Mouse (Mus musculus): Measurements from ENCODE around the gene Nhsl2. TPM values are rescaled to one million over a fixed set of nuclear protein-coding genes. Genes with fewer than 3 reads are reported as not detected.
A peak's percentile ranks its signal among the peaks of the same experiment; 100 is the strongest.

The Nhsl2 gene
- total and polyA plus RNA-seq, 2 experiments from 2014 or later, result 4.0 to 15.8 TPM

DNA sequence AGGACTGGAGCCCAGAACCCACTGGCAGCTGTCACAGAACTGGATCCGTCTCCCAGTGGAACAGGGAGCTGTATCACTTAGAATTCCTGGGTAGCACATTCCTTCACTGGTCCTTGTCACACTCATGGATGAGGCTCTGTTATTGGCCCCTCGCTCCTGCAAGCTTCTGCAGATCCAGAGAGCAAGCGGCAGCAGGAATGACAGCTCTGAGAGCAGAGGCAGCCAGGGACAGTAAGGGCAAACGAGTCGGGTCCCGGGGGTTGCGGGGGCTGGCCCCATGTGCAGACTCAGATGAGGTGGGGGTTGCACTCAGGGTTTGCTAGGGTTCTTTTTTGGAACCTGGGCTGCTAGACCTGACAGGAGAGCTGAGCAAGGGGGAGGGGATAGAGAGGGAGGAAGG, 155.2 kb downstream of the Nhsl2 start:
- no peak for TF ChIP-seq CTCF (IDR thresholded peaks at IDR 0.05; ENCODE audit: low read depth)
- H3K4me2 ChIP-seq (ENCODE audit: low read depth), result peak overlapping the region; percentile 53
- no peaks in the 10 kb centered on the region for H3K36me3 ChIP-seq (ENCODE audit: insufficient read depth)
- WGBS, result 21% methylated on average over 7 of the region's 7 CpGs
- H3K9me3 ChIP-seq (ENCODE audit: low read length), result no peaks in the 10 kb centered on the region
- H3K27ac ChIP-seq (ENCODE audit: low read depth, low read length), result peak overlapping the region; percentile 35; the same call in 1 of the 2 replicates
- no peaks in the 10 kb centered on the region for H3K27me3 ChIP-seq (ENCODE audit: insufficient read depth, low read length)
- DNase-seq, result no peak
- peak overlapping the region; percentile 32 for H3K4me3 ChIP-seq (ENCODE audit: low read depth, low read length)
- H3K9ac ChIP-seq, result peak overlapping the region; percentile 40
- H3K4me1 ChIP-seq (ENCODE audit: insufficient read depth), result no peaks in the 10 kb centered on the region
- ATAC-seq, result no peak

DNA sequence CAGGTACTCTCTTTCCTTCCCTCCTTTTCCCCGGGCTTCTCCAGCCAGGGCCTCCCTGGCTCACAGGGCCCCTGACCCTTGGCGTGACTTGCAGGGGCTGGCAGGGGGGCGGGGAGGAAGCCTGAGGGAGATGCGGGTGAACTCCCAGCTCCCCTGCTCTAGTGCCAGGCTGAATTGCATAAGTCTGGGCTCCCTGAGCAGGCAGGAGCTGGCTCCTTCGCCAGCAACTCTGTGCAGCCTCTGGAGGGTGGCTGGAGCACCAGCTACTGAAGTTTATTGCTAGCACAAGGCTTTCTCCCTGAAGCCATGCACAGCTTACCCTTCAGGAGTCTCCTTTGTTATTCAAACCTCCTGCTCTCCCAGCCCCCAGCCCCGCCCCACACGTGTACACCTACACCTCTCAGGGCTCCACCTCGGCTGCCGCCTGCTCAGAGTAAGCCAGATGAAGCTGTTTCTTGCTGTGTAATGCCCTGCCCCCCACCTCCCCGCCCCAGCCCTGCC, 156.0 kb downstream of the Nhsl2 start:
- Histone ChIP-seq H3K27me3 (ENCODE audit: insufficient read depth, low read length) (no peaks in the 10 kb centered on the region), H3K9me3 (ENCODE audit: low read length) (no peaks in the 10 kb centered on the region), H3K36me3 (ENCODE audit: insufficient read depth) (no peaks in the 10 kb centered on the region), H3K4me3 (ENCODE audit: low read depth, low read length) (peak overlapping the region; percentile 32), H3K4me2 (ENCODE audit: low read depth) (peak overlapping the region; percentile 53), H3K9ac (peak overlapping the region; percentile 28; the same call in 1 of the 2 replicates), H3K4me1 (ENCODE audit: insufficient read depth) (no peaks in the 10 kb centered on the region), H3K27ac (ENCODE audit: low read depth, low read length) (no peak overlapping the region)
- no peak for DNase-seq
- no peak for TF ChIP-seq CTCF (IDR thresholded peaks at IDR 0.05; ENCODE audit: low read depth)
- 20% methylated on average over 9 of the region's 10 CpGs for WGBS
- no peak for ATAC-seq

DNA sequence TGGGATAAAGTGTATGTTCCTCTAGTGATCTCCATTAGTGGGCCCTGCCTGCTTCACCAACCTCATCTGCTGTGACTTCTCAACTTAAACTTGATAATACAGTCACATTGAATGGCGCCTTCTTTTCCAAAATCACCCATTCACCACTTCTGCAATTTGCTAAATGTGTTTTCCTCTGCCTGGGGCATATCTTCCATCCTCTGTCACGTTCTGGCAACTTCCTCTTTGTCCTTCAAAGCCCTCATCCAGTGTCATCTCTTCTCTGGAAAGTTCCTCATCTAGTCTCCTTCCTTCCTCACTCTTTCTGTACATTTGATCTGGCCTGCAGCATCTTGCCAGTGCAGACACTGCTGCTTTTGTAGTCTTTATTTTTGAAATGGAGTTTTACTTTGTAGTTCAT, 158.8 kb downstream of the Nhsl2 start:
- Histone ChIP-seq H3K36me3 (ENCODE audit: insufficient read depth) (no peaks in the 10 kb centered on the region), H3K27ac (ENCODE audit: low read depth, low read length) (no peak overlapping the region), H3K4me3 (ENCODE audit: low read depth, low read length) (no peak overlapping the region), H3K4me1 (ENCODE audit: insufficient read depth) (no peaks in the 10 kb centered on the region), H3K9me3 (ENCODE audit: low read length) (no peaks in the 10 kb centered on the region), H3K27me3 (ENCODE audit: insufficient read depth, low read length) (no peaks in the 10 kb centered on the region), H3K9ac (no peak overlapping the region), H3K4me2 (ENCODE audit: low read depth) (no peak overlapping the region)
- 72% methylated on average over 2 of the region's 2 CpGs for WGBS
- DNase-seq (no peak), ATAC-seq (no peak)
- no peak for TF ChIP-seq CTCF (IDR thresholded peaks at IDR 0.05; ENCODE audit: low read depth)

DNA sequence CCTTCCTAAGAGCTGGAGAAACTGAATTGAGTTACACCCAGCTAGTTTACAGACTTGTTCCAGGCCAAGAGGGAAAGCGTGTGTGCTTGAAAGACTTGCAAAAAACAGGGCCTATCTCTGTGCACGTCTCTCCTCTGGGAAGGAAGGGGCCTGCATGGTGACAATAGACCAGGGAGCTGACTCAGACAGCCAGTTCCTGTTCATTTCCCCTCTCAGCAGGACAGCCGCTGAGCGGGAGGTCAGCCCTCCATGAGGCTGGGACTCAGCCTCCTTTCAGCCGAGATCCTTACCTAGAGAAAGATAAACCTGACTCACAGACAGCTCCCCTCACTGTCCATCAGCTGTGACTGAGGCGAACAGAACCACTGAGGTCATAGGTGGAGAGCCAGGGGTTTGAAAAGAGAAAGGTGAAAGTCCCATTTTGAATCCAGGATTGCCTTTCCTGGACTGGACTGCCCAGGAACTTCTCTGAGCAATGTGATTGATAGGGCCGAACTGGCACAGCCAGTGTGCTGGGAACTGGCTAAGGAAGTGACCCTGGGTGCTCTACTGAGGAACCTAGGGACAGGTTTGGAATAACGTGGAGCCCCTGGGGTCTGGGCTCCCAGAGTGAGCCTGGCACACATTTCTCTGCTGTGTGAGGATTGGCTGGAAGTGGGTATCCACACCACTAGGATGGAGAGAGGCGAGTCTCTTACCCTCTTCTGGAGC, 168.2 kb downstream of the Nhsl2 start:
- ATAC-seq (no peak), DNase-seq (no peak)
- Histone ChIP-seq H3K27ac (ENCODE audit: low read depth, low read length) (no peak overlapping the region), H3K36me3 (ENCODE audit: insufficient read depth) (no peaks in the 10 kb centered on the region), H3K9me3 (ENCODE audit: low read length) (no peaks in the 10 kb centered on the region), H3K9ac (no peak overlapping the region), H3K4me1 (ENCODE audit: insufficient read depth) (no peaks in the 10 kb centered on the region), H3K4me2 (ENCODE audit: low read depth) (no peak overlapping the region), H3K4me3 (ENCODE audit: low read depth, low read length) (no peak overlapping the region), H3K27me3 (ENCODE audit: insufficient read depth, low read length) (no peaks in the 10 kb centered on the region)
- TF ChIP-seq CTCF (IDR thresholded peaks at IDR 0.05; ENCODE audit: low read depth), result no peak
- 50% methylated on average over 9 of the region's 9 CpGs for WGBS

DNA sequence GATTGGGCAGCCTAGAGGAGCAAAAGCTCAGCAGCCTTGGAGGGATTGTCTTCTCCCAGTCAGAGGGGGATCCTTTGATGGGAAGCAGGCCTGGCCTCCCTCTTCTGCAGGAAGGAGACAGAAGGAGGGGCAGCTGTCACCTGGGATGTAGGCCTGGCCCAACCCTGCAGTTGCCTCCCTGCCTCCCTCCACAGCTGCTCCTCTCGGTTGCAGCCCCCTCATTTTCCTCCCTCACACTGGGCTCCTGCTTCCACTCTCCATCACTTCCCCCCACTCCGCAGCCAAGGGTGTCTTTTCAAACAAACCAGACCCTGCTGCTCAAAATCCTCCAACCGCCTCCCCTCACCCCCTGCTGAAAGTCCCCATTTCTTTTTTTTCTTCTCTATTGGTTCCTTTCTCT, 169.7 kb downstream of the Nhsl2 start:
- Histone ChIP-seq H3K9ac (no peak overlapping the region), H3K4me3 (ENCODE audit: low read depth, low read length) (no peak overlapping the region), H3K27me3 (ENCODE audit: insufficient read depth, low read length) (no peaks in the 10 kb centered on the region), H3K4me2 (ENCODE audit: low read depth) (no peak overlapping the region), H3K36me3 (ENCODE audit: insufficient read depth) (no peaks in the 10 kb centered on the region), H3K27ac (ENCODE audit: low read depth, low read length) (no peak overlapping the region), H3K4me1 (ENCODE audit: insufficient read depth) (no peaks in the 10 kb centered on the region), H3K9me3 (ENCODE audit: low read length) (no peaks in the 10 kb centered on the region)
- DNase-seq (no peak), ATAC-seq (no peak)
- 59% methylated on average over 3 of the region's 3 CpGs for WGBS
- TF ChIP-seq CTCF (IDR thresholded peaks at IDR 0.05; ENCODE audit: low read depth), result no peak

DNA sequence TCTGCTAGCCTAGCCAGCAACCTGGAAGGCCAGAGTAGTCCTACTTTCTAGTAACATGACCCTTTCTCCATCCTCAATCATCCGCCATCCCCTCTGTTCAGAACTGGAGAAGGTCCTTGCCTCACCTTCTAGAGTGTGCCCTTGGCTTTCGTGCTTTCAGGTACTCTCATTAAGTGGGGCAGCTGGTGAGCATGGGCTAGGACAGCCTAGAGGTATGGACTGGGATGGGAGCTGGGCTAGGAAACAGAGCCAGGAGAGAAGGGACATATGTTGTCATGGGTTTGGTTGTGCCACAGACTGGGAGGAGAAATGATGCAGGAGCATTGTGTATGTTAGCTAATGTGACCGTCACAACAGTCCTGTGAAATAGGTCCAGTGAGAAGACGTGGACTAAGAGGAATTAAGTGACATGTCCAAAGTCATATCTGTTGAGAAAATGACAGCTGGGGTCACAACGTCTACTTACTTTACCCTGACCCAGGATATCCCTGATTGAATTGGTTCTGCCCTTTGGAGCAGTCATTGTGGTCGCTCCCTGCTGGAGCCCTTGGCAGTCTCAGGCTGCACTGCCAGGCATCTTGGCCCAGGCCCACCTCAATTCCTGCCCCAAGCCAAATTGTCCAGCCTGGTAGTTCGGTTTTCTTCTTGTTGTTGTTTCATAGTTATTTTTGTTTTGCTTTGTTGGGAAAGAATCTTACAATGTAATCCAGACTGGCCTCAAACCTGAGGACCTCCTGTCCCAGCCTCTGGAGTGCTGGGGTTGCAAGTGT, 170.5 kb downstream of the Nhsl2 start:
- no peak overlapping the region for H3K4me3 ChIP-seq (ENCODE audit: low read depth, low read length)
- DNase-seq, result no peak
- no peak for TF ChIP-seq CTCF (IDR thresholded peaks at IDR 0.05; ENCODE audit: low read depth)
- no peak overlapping the region for H3K9ac ChIP-seq
- H3K4me1 ChIP-seq (ENCODE audit: insufficient read depth), result no peaks in the 10 kb centered on the region
- H3K4me2 ChIP-seq (ENCODE audit: low read depth), result no peak overlapping the region
- no peaks in the 10 kb centered on the region for H3K27me3 ChIP-seq (ENCODE audit: insufficient read depth, low read length)
- no peaks in the 10 kb centered on the region for H3K36me3 ChIP-seq (ENCODE audit: insufficient read depth)
- no peak overlapping the region for H3K27ac ChIP-seq (ENCODE audit: low read depth, low read length)
- no peak for ATAC-seq
- 74% methylated on average over 7 of the region's 7 CpGs for WGBS
- no peaks in the 10 kb centered on the region for H3K9me3 ChIP-seq (ENCODE audit: low read length)

DNA sequence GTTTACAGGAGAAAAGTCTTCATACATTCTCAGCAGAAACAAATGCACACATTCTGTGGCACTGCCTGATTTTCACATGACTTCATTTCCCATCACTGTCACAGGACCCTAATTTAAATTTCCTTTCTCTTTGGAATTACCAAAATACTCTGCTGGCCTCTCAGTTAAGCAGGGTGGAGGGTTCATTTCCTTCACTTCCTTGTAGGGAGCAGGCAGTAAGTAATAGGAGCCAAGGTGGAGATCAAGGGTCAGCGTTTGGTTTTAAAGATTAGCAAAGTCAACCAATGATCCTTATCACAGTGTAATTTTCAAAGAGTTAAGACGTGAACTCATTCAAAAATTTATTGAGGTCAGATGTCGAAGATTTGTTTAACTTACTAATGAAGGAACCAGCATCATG, 175.8 kb downstream of the Nhsl2 start:
- Histone ChIP-seq H3K4me1 (ENCODE audit: insufficient read depth) (no peaks in the 10 kb centered on the region), H3K4me3 (ENCODE audit: low read depth, low read length) (no peak overlapping the region), H3K36me3 (ENCODE audit: insufficient read depth) (no peaks in the 10 kb centered on the region), H3K4me2 (ENCODE audit: low read depth) (no peak overlapping the region), H3K27me3 (ENCODE audit: insufficient read depth, low read length) (no peaks in the 10 kb centered on the region), H3K9ac (no peak overlapping the region), H3K27ac (ENCODE audit: low read depth, low read length) (no peak overlapping the region), H3K9me3 (ENCODE audit: low read length) (no peaks in the 10 kb centered on the region)
- ATAC-seq (no peak), DNase-seq (no peak)
- no peak for TF ChIP-seq CTCF (IDR thresholded peaks at IDR 0.05; ENCODE audit: low read depth)
- WGBS, result 80% methylated on average over 3 of the region's 3 CpGs
